Mouse (Mus musculus) left cerebral cortex, adult 18-20 months (tissue): ENCODE data around the gene Tesk1. TPM values are rescaled to one million over a fixed set of nuclear protein-coding genes. Genes with fewer than 3 reads are reported as not detected.

ENCODE experiments used
- DNase-seq, 2 experiments: peaks; one replicate each; pipeline ENCODE4 v3.0.0; 2021 to 2022; ENCODE audit warnings: low spot score in 2 of 2, mixed read lengths in 1 of 2
- total RNA-seq, 2 experiments: library from RNA; stranded (reverse); gene quantifications; 2 replicates each; pipeline ENCODE4 v1.2.3; 2021

Gene Tesk1
- total RNA-seq, 2 experiments from 2014 or later: 90.6 to 96.5 TPM

GRCm38 (mm10) chr4:43418450-43418849, 23.3 kb upstream of the Tesk1 start:
- DNase-seq: no peak

- DNase-seq: no peak
Observed at GRCm38 (mm10) chr4:43418973-43419656, 22.6 kb upstream of the Tesk1 start.

- DNase-seq: no peak
Observed at GRCm38 (mm10) chr4:43419801-43420281, 21.9 kb upstream of the Tesk1 start.

GRCm38 (mm10) chr4:43420305-43420704, 21.4 kb upstream of the Tesk1 start:
- DNase-seq: peak; percentile 70 to 80

GRCm38 (mm10) chr4:43421632-43422240, 20.0 kb upstream of the Tesk1 start:
- DNase-seq: no peak

- DNase-seq: no peak
Observed at GRCm38 (mm10) chr4:43423267-43423934, 18.3 kb upstream of the Tesk1 start.

- no peak for DNase-seq
Observed at GRCm38 (mm10) chr4:43424072-43424471, 17.7 kb upstream of the Tesk1 start.

- DNase-seq: no peak
Observed at GRCm38 (mm10) chr4:43425197-43425596, 16.5 kb upstream of the Tesk1 start.

GRCm38 (mm10) chr4:43425648-43426380, 15.9 kb upstream of the Tesk1 start:
- DNase-seq: no peak

- no peak for DNase-seq
Observed at GRCm38 (mm10) chr4:43426487-43426886, 15.3 kb upstream of the Tesk1 start.

- DNase-seq: no peak
Observed at GRCm38 (mm10) chr4:43427501-43428179, 14.1 kb upstream of the Tesk1 start.

- DNase-seq: no peak
Observed at GRCm38 (mm10) chr4:43428180-43428861, 13.4 kb upstream of the Tesk1 start.

- no peak for DNase-seq
Observed at GRCm38 (mm10) chr4:43428946-43429345, 12.8 kb upstream of the Tesk1 start, which contains the start of gene Fam166b. Gene Fam166b, minus strand, starts transcription at chr4:43429134.

GRCm38 (mm10) chr4:43431690-43432089, 10.0 kb upstream of the Tesk1 start:
- peak; percentile 84 to 87 for DNase-seq

GRCm38 (mm10) chr4:43432832-43433231, 8.9 kb upstream of the Tesk1 start:
- no peak for DNase-seq

- DNase-seq: peak; percentile 100
Observed at GRCm38 (mm10) chr4:43442044-43442443, 305 bp downstream of the Tesk1 start.

GRCm38 (mm10) chr4:43442456-43443361, 970 bp downstream of the Tesk1 start:
- peak; percentile 68 to 77 for DNase-seq

GRCm38 (mm10) chr4:43443511-43443910, 1.8 kb downstream of the Tesk1 start:
- no peak for DNase-seq

- DNase-seq: no peak
Observed at GRCm38 (mm10) chr4:43447251-43447650, 5.5 kb downstream of the Tesk1 start.
